Mouse (Mus musculus) bone marrow, adult 2 months (tissue): ENCODE data around the gene Mogat2.

Source experiments
- CTCF ChIP-seq: fragments of 200-500 bp; IDR thresholded peaks from 2 replicates; pipeline ENCODE4 v1.5.1; 2011; ENCODE audit warnings: low read length, control low read depth; ENCODE audit not compliant: control insufficient read depth, insufficient read depth
- POLR2A ChIP-seq: fragments of 200-500 bp; IDR thresholded peaks from 2 replicates; pipeline ENCODE4 v1.6.1; 2011; ENCODE audit warnings: low read depth, mild to moderate bottlenecking, control low read depth, low read length, borderline replicate concordance; ENCODE audit not compliant: control insufficient read depth

GRCm38 (mm10) chr7:99202163-99202562, 36.3 kb downstream of the Mogat2 start:
- TF ChIP-seq POLR2A (no peak), CTCF (no peak)
